Mouse (Mus musculus): ENCODE results near the gene Fam163a.

DNA sequence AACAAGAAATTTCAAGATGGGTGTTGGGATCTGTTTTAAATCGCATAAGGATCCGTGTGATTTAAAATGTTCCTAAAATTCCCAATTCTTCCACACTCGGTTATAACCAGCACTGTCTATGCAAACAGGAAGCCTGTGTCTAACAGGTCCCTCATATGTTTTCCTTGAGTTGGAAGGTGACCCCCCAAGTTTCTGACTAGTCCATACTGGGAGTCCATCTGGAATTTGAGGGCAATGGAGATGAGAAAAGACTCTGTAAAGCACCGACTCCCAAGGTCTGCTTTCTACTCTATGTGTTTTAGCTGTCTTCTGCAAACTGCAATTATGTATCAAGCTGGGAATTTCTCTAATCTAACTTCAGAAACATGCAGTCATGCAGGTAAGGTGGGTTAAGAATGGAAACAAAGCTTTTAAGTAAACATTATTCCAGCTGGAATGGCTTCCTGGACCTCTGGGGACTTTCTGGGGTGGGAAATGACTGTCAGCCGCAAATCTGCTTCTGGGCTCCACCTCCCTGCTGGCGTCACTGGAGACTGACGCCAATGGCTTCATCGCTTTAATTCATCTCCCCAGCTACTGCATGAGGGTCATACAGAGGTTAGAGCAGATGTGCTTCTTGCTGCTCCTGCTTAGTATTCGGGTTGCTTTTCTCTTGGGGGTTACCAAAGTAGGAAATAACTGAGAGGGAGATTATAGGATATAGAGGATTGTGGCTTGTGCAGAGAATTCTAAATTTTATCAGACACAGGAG, 25.7 kb upstream of the Fam163a start:
- TF ChIP-seq CHD2 (IDR thresholded peaks at IDR 0.05; ENCODE audit: low read depth, low read length) (no peak), ZNF384 (IDR thresholded peaks at IDR 0.05; ENCODE audit: low read depth, low read length) (no peak), MAFK (IDR thresholded peaks at IDR 0.05; ENCODE audit: insufficient read depth, low read depth, low read length) (no peak)

All from ES-E14 (cell line).